Mouse (Mus musculus) cerebellum, postnatal 14 days (tissue): ENCODE results near the gene Spata1.
"Not testable (repeated sequence)": the region's sequence is repeated elsewhere in the genome, so short reads cannot be mapped to it uniquely, and the experiment has no call there.

Experiments
- DNase-seq, 2 experiments: peaks; one replicate each; pipeline ENCODE4 v3.0.0; 2021; ENCODE audit warnings: mixed read lengths in 2 of 2

Gene Spata1

DNA sequence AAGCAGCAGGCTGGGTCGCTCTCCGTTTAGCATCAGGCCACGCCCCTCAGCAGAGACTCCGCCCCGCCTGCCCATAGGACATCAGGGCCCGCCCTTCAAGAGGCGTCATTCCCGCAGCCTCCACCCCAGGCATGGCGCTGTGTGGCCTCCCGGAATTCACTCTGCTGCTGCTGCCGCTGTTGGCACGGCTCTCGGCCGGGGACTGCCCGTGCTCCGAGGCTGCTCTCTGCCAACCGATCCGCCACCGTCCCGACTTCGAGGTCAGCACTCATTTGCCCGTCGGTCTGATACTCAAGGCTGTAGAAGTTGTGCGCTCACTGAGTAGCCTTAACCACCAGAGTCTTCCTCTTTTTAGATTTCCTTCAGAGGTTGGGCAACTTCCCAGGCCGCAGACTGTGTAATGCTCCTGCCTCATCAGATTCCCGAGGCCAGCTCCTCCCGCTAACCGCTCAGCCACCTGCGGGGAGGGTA, 49.1 kb downstream of the Spata1 start:
- DNase-seq = peak; percentile 88 to 89

DNA sequence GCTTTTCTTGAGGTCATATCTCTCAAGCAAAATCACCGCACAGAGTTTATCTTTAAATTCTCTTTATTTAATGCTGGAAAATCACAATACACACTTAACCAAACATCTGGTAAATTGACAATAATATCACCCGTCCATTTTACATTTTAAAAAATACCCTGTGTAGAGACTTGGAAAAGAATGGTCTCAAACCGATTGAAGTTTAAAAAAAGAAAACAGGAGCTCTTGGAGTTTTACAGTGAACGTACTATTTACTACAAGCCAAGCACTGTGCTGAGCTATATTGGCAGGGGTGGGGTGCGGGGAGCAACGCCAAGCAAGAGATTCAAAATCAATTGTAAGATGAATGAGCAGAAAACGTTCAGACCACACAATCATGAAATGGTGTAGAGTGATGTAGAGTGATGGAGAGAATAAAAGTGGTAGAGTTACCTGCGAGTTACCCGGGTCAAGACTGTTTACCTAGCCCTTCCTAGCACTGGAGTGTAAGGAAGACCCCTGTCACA, 49.8 kb downstream of the Spata1 start, which contains the start of gene Ctbs:
TSS of gene Ctbs (plus strand) at position 51 of the 506 bp plus-strand sequence.
- DNase-seq = no peak

- DNase-seq = no peak
Measured at GRCm38 (mm10) chr3:146448969-146449368, 50.6 kb downstream of the Spata1 start.

DNA sequence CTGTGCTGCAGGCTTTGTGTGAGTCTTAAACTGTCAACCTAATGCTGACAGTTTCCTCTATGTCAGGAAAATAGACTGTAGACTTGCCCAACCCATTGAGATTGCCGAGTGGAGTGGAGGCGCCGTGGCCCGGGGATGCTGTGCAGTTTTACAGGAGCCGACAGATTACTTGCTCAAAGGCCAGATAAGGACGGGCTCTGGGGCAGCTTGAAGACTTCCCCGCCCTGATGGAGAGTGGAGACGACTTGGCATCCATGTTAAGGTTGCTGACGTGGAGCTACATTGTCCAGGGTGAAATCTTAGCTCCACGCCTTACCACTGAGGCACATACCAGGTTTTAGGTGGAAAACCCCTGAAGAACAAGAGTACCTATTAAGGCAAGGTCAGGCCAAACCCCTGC, 51.2 kb downstream of the Spata1 start:
- no peak for DNase-seq

- DNase-seq = no peak
Measured at GRCm38 (mm10) chr3:146447598-146447997, 52.0 kb downstream of the Spata1 start.

GRCm38 (mm10) chr3:146447156-146447555, 52.4 kb downstream of the Spata1 start:
- DNase-seq = peak; percentile 59 to 61

GRCm38 (mm10) chr3:146444880-146445279, 54.7 kb downstream of the Spata1 start:
- no peak for DNase-seq

DNA sequence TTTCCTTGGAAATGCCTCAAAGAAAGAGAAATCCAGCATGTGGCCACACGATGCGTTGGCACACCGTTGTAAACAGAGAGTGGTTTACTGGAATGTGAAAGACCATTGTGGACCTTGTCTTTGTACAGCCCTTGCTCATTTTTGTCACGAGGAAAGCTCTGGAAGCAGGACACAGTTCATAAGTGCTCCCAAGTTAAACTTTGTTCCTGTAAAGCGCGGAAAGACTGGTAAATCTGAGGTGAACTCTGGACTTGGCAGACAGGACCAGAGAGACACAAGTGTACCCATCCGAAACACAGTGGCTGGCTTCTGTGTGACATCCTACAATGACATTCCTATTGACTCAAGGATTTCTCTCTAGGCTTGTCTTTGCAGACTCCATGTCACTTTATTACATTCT, 56.2 kb downstream of the Spata1 start:
- no peak for DNase-seq

DNA sequence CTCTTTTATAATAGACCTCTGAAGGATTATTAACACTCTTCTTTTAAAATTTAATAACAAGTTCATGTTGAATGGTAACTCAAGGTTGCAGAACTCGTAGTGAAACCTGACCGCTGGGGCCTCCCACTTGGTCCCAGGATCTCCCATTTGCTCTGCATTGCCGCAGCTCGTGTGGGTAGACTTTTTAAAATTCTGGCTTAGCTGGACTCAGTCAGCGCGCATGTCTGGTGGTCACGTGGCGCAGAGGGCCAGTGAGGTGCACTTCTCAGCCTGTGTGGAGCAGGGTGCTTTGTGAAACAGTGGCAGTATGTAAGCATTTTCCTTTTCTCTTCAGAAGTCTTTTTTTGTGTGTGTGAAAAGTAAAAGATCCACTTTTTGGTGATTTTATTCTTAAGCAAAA, 56.6 kb downstream of the Spata1 start:
- no peak for DNase-seq

DNA sequence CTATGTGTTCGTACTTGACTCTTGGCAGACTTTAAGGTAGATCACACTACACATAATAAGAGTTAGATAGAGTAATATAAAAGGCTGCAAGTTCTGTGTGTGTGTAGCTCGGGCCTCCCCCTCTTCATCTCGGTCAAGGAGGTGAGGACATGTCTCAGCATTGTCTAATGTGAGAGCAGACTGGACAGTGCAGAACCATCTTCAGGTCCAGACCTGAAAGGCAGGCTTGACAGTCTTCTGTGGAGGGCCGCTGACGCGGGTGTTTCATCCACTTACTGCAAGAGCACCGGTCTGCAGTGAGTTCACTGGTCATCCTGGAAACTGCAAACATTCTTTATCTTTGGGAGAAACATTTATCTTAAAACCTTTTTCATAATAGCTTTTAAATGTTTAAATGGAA, 57.1 kb downstream of the Spata1 start:
- no peak for DNase-seq

DNA sequence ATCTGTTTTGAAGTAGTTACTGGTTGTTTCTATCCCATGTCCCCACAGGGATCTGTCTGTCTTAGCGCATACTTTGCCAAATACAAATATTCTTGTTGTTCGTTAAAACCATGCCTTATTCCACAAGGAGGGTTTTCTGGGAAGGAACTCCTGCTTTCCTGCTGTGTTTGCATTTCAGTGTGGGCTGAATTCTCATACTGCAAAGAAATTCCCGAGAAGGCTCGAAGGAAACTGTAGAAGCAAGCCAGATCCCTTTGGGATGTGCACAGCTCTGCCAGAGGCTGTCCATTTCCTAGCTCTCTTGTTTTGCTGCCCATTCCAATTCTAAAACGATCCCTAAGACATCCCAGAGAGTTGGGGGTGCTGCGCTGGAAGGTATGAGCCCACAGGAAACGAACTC, 59.1 kb downstream of the Spata1 start:
- DNase-seq = no peak

DNA sequence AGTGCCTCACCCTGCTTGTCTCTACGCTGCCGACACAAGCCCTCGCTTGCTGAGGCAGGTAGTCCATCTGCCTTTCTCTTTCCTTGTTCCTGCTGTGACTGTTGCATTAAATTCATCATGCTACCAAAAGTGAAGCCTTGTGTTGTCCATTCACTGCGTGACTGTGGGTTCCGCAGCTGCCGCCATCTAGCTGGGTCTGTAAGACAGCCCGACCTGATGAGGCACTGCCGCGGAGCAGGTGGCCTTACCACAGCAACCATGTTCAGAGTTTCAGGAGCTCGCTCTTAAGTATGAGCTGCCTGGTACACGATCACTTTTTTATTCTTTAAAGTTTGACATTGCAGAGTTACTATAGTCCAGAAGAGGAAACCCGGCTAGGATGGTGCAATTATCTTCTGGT, 59.5 kb downstream of the Spata1 start:
- DNase-seq = no peak

- DNase-seq = no peak
Measured at GRCm38 (mm10) chr3:146436114-146436513, 63.4 kb downstream of the Spata1 start.

- no peak for DNase-seq
Measured at GRCm38 (mm10) chr3:146435533-146435932, 64.0 kb downstream of the Spata1 start.

DNA sequence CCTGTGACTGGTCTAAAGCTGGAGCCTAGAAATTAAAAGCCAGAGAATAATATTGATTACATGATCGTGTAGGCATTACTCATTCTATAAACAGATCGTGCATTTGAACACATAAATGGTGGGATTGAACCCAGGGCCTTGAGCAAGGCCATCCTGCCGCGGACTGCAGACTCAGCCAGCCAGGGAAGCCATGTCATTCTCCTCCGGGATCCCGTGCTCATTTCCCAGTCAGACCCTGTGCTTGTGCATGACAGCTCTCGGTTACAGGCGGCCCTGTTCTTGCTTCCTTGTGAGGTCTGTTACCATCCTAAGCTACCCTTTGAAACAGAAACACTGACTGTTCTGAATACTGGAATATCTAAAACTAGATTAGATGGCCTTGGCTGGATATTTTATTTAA, 64.9 kb downstream of the Spata1 start:
- DNase-seq = no peak

DNA sequence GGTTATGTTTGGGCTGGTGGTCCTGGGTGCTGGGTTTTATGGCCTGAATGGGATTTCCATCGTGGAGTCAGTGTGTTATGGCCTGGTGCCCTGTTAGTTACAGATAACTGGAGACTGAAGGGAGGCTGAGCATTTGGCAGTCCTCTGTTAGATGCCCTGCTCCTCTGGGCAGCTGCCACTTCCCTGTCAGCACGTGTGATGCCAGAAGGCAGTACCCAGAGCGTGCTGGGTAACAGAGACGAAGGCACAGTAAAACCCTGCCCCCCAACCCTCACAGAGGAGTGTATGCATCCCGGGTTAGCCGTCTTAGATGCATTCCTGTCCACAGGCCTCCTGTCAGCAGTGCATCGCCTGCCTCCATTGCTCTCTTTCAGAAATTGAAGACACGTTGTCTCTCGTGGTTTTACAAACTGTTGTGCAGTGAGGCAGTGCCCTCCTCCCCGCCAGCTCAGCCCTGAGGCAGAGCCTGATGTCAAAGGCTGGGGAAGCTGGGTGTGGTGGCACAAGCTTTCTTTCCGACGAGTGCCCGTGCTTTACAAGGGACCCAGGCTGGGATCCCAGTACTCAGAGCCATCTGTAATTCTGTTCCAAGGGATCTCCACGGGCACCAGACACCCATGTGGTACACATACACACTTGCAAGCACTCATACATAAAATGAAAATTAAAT, 65.7 kb downstream of the Spata1 start:
- peak in 1 of 2 experiments; percentile 44 for DNase-seq

DNA sequence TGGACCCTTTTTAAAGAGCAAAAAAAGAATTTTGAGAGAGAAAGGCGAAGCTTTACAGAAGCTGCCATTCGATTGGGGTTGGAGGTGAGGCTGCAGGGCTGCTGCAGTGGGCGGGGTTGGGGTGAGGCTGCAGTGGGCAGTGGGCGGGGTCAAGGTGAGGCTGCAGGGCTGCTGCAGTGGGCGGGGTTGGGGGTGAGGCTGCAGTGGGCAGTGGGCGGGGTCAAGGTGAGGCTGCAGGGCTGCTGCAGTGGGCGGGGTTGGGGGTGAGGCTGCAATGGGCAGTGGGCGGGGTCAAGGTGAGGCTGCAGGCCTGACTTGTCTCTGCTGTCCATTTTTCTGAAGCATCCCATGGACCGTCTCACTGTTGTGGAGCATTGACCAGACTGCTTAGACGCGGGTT, 66.5 kb downstream of the Spata1 start:
- DNase-seq = not testable (repeated sequence)

DNA sequence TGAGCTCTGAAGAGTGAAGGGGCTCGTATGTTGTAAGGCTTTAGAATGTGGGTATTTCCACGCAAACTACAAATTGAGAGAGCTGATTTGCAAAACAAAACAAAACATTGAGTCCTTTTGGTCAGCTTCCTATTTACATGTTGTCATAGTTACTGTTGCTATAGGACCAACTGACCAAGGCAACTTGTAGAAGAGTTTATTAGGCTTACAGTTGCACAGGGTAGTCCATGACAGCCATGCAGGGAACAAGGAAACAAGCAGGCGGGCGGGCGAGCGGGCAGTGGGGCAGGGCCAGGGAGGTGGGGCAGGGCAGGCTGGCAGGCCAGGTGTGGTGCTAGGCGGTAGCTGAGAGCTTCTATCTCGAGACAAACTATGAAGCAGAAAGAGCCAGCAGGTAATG, 73.1 kb downstream of the Spata1 start:
- DNase-seq = no peak

- no peak for DNase-seq
Measured at GRCm38 (mm10) chr3:146425902-146426301, 73.7 kb downstream of the Spata1 start.

- peak in 1 of 2 experiments; percentile 31 for DNase-seq
Measured at GRCm38 (mm10) chr3:146424306-146424900, 75.2 kb downstream of the Spata1 start.

DNA sequence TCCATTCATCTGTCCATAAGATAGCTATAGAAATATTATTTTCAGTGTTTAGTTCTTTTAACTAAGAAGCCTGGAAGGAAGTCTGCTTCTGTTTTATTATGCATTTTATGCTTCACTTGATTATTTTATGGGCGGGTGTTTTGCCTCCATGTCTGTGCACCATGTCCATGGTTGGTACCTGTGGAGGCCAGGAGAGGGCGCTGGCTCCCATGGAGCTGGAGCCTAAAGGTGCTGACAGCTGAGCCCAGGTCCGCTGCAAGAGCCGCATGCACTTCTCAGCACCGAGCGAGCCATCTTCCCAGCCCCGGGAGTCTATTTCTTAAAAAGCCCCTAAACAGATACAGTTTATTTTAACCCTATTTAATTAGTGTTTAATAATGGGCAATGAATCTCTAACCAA, 75.8 kb downstream of the Spata1 start:
- peak in 1 of 2 experiments; percentile 56 for DNase-seq

DNA sequence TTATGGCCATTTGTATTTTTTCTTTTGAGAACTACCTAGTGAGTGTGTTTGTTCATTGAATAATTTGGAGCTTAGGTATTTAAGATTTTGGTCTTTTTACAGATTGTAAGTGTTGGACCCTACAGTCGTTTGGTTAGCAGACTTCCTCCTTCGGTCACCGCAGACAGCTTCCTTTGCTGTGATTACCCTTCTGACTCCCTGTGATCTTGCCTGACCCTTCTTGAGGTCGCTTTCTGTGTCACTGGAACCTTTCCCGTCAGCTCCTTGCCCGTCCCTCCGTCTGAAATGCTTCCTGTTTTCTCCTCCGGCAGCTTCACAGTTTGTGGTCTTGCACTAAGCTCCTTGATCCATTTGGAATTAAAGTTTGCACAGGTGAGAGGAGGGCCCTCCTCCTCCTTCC, 77.8 kb downstream of the Spata1 start:
- no peak for DNase-seq

GRCm38 (mm10) chr3:146419992-146420537, 79.5 kb downstream of the Spata1 start:
- DNase-seq = peak; percentile 40 to 64

DNA sequence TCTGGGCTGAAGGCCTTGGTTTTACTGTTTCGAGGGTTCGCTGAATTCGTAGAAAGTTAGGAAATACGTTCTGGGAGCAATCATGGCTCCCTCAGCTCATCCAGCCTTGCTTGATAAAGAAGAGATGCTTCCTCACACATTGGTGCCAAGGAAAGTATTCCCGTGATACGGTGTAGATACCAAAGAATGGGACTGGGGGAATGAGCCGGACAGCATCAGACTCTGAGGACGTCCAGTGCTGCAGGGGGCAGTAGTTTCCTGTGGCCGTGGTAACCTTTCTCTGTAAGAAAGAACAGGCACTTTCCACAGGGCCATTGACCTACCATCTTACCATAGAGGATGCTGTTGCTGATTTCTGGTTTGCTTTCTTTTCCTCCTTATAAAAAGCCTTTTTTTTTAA, 80.0 kb downstream of the Spata1 start:
- DNase-seq = peak in 1 of 2 experiments; percentile 35
